Comparison of ENCODE assay signal across 27 mouse cellular contexts in the genomic region with DNA sequence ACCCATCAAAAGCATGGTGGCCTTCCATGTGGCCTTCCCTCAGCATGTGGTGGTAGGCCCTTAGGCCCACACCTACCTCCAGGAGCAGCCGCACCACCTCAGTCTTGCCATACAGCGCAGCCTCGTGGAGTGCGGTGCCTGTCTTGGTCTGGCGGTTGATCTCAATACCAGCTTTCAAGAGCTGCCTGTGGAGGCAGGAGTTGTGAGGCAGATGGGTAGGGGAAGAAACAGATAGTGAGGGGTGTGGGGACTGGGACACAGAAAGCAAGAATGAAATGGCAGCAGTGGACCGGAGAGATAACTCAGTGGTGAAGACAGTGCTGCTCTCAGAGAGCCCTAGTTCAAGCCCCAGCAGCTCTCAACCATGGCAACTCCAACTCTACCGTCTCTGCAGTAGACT. TPM values are rescaled to one million over a fixed set of nuclear protein-coding genes. Genes with fewer than 3 reads are reported as not detected.
DNase-seq lines count a peak whose midpoint lies in the region; ATAC-seq lines count a peak whose summit lies in the region.
"Had no signal": no experiment of that assay in that cellular context is flagged by ENCODE, and none has a peak within 500 bp of the region (broad histone marks: within the 10 kb centered on the region; RNA-seq: fewer than 3 reads in every experiment).

No protein-coding gene starts in this region.

- WGBS in liver, embryonic 11.5 days: 50% methylated on average over 7 of the region's 7 CpGs

- peak overlapping the region; percentile 60 for H3K4me2 ChIP-seq in liver, embryonic 11.5 days
- H3K4me2 ChIP-seq: embryonic facial prominence, embryonic 12.5 days; heart, embryonic 12.5 days; midbrain, embryonic 13.5 days; neural tube, embryonic 12.5 days had no signal

- peak; percentile 80 for DNase-seq in c-Kit-positive CD71-positive TER-119-positive erythroid progenitor cells, embryonic 14.5 days (ENCODE audit: low spot score)
- no peak for DNase-seq in liver, embryonic 11.5 days (ENCODE audit: low spot score)
- no peak for DNase-seq in adrenal gland, postnatal 10 days
- DNase-seq in urinary bladder, postnatal 10 days (ENCODE audit: low spot score): no peak
- DNase-seq in layer of hippocampus, adult 9-11 months: no peak
- DNase-seq: adrenal gland, postnatal 14 days; cerebellum, adult 8-10 months; heart, postnatal 14 days; kidney, adult 11 months; left cerebral cortex, postnatal 4 days; lung, adult 2 months; lung, postnatal 36 days; thymus, adult 18-20 months; thymus, postnatal 4 days had no signal

- peak overlapping the region; percentile 42 for H3K4me3 ChIP-seq in megakaryocyte, embryonic 14.5 days (replicated peaks)
- peak overlapping the region; percentile 41 for H3K4me3 ChIP-seq in liver, embryonic 11.5 days (ENCODE audit: low read depth, low read length)
- H3K4me3 ChIP-seq: embryonic facial prominence, embryonic 12.5 days; heart, embryonic 12.5 days; layer of hippocampus, adult 2 months; left cerebral cortex, adult 2 months; midbrain, embryonic 13.5 days; neural tube, embryonic 12.5 days had no signal

- peaks cover 43% of the 10 kb centered on the region for H3K36me3 ChIP-seq in megakaryocyte, embryonic 14.5 days (replicated peaks; ENCODE audit: low read length)
- H3K36me3 ChIP-seq in liver, embryonic 11.5 days (ENCODE audit: control insufficient read depth, insufficient read depth, low read length): peaks cover 56% of the 10 kb centered on the region

- H3K4me1 ChIP-seq in megakaryocyte, embryonic 14.5 days: peaks cover 31% of the 10 kb centered on the region
- H3K4me1 ChIP-seq in liver, embryonic 11.5 days (replicated peaks; ENCODE audit: control insufficient read depth, insufficient read depth, low read length): peaks cover 47% of the 10 kb centered on the region

- H3K27ac ChIP-seq in liver, embryonic 11.5 days (ENCODE audit: low read depth, low read length): peak overlapping the region; percentile 93
- H3K27ac ChIP-seq: embryonic facial prominence, embryonic 12.5 days; kidney, postnatal 0 days; layer of hippocampus, adult 2 months; left cerebral cortex, adult 2 months; midbrain, embryonic 13.5 days; neural tube, embryonic 12.5 days had no signal

- peak overlapping the region; percentile 61 for H3K9ac ChIP-seq in liver, embryonic 11.5 days (ENCODE audit: low read depth, low read length)
- H3K9ac ChIP-seq: embryonic facial prominence, embryonic 12.5 days; heart, embryonic 12.5 days; midbrain, embryonic 13.5 days; neural tube, embryonic 12.5 days had no signal

- H3K27me3 ChIP-seq in megakaryocyte, embryonic 14.5 days (replicated peaks): peaks cover 22% of the 10 kb centered on the region
- H3K27me3 ChIP-seq in liver, embryonic 11.5 days (replicated peaks; ENCODE audit: control insufficient read depth, insufficient read depth, low read length): no peaks in the 10 kb centered on the region
- H3K27me3 ChIP-seq: embryonic facial prominence, embryonic 12.5 days; heart, embryonic 12.5 days; midbrain, embryonic 13.5 days; neural tube, embryonic 12.5 days had no signal

- no peak for ATAC-seq in megakaryocyte, adult 5-6 weeks (ENCODE audit: poor library complexity, severe bottlenecking)
- ATAC-seq in liver, embryonic 11.5 days (replicated peaks; ENCODE audit: low FRiP score): peak; percentile 93
- peak; percentile 92 for ATAC-seq in megakaryocyte progenitor cell, adult 5-6 weeks (replicated peaks; ENCODE audit: poor library complexity)
- ATAC-seq: hindbrain, embryonic 16.5 days; midbrain, embryonic 13.5 days had no signal

- H3K9me3 ChIP-seq in megakaryocyte, embryonic 14.5 days: no peaks in the 10 kb centered on the region
- H3K9me3 ChIP-seq in liver, embryonic 11.5 days (ENCODE audit: control insufficient read depth, low read length): no peaks in the 10 kb centered on the region
- H3K9me3 ChIP-seq: embryonic facial prominence, embryonic 12.5 days; heart, embryonic 12.5 days; midbrain, embryonic 13.5 days; neural tube, embryonic 12.5 days had no signal

RNA-seq across cellular contexts. Expression of a gene that starts 8.4 kb away (rescaled TPM):
- 3.0 and 5.3 TPM in 2 replicates for polyA plus RNA-seq in megakaryocyte, embryonic 14.5 days (2012; ENCODE audit: insufficient read depth, low replicate concordance)
- total RNA-seq in megakaryocyte, adult 5-6 weeks (2015): 1.6 and 2.5 TPM in 2 replicates
- total RNA-seq in megakaryocyte, adult 5-6 weeks (2017): 1.7 and 3.0 TPM in 2 replicates
- 13.5 and 14.0 TPM in 2 replicates for polyA plus RNA-seq in liver, embryonic 11.5 days (2014; fragmentation: Nextera tagmentation; extraction: Ambion mirVana)
- total RNA-seq in megakaryocyte progenitor cell, adult 5-6 weeks (2015): 2.7 and 4.3 TPM in 2 replicates
- total RNA-seq in megakaryocyte progenitor cell, adult 5-6 weeks (2017): 1.5 and 3.5 TPM in 2 replicates
- 10 to 100 TPM; 43.3 to 47.0 TPM for total RNA-seq in adrenal gland, postnatal 10 days (2021)

RNA-seq across cellular contexts. Expression of a gene that starts 9.5 kb away (rescaled TPM):
- polyA plus RNA-seq in megakaryocyte, embryonic 14.5 days (2012; ENCODE audit: insufficient read depth, low replicate concordance): 21.0 and 35.3 TPM in 2 replicates
- 2.6 and 5.4 TPM in 2 replicates for total RNA-seq in megakaryocyte, adult 5-6 weeks (2015)
- total RNA-seq in megakaryocyte, adult 5-6 weeks (2017): 7.0 and 16.3 TPM in 2 replicates
- polyA plus RNA-seq in liver, embryonic 11.5 days (2014; fragmentation: Nextera tagmentation; extraction: Ambion mirVana): 36.1 and 36.4 TPM in 2 replicates
- 4.0 and 9.0 TPM in 2 replicates for total RNA-seq in megakaryocyte progenitor cell, adult 5-6 weeks (2015)
- total RNA-seq in megakaryocyte progenitor cell, adult 5-6 weeks (2017): 10.9 and 15.0 TPM in 2 replicates
- total RNA-seq in adrenal gland, postnatal 10 days (2021): 10 to 100 TPM; 13.8 to 19.4 TPM

RNA-seq across cellular contexts. Expression of a gene that starts 18.8 kb away (rescaled TPM):
- polyA plus RNA-seq in megakaryocyte, embryonic 14.5 days (2012; ENCODE audit: insufficient read depth, low replicate concordance): 6.1 and 12.4 TPM in 2 replicates
- 3.4 and 5.0 TPM in 2 replicates for total RNA-seq in megakaryocyte, adult 5-6 weeks (2015)
- total RNA-seq in megakaryocyte, adult 5-6 weeks (2017): 5.2 and 6.0 TPM in 2 replicates
- polyA plus RNA-seq in liver, embryonic 11.5 days (2014; fragmentation: Nextera tagmentation; extraction: Ambion mirVana): 15.6 and 18.7 TPM in 2 replicates
- total RNA-seq in megakaryocyte progenitor cell, adult 5-6 weeks (2015): 3.3 and 4.1 TPM in 2 replicates
- 3.0 and 4.8 TPM in 2 replicates for total RNA-seq in megakaryocyte progenitor cell, adult 5-6 weeks (2017)
- 10 to 100 TPM; 12.7 to 14.0 TPM for total RNA-seq in adrenal gland, postnatal 10 days (2021)

RNA-seq across cellular contexts. Expression of a gene that starts 39.8 kb away (rescaled TPM):
- 22.7 and 34.8 TPM in 2 replicates for polyA plus RNA-seq in megakaryocyte, embryonic 14.5 days (2012; ENCODE audit: insufficient read depth, low replicate concordance)
- total RNA-seq in megakaryocyte, adult 5-6 weeks (2015): 16.1 and 17.1 TPM in 2 replicates
- 15.9 and 18.8 TPM in 2 replicates for total RNA-seq in megakaryocyte, adult 5-6 weeks (2017)
- polyA plus RNA-seq in liver, embryonic 11.5 days (2014; fragmentation: Nextera tagmentation; extraction: Ambion mirVana): 14.1 and 14.4 TPM in 2 replicates
- total RNA-seq in megakaryocyte progenitor cell, adult 5-6 weeks (2015): 18.3 and 19.0 TPM in 2 replicates
- 22.9 and 24.9 TPM in 2 replicates for total RNA-seq in megakaryocyte progenitor cell, adult 5-6 weeks (2017)
- 10 to 100 TPM; 62.0 to 79.6 TPM for total RNA-seq in adrenal gland, postnatal 10 days (2021)

RNA-seq across cellular contexts. Expression of a gene that starts 53.2 kb away (rescaled TPM):
- 0.48 TPM in 1 of 2 replicates, not detected in the other for polyA plus RNA-seq in megakaryocyte, embryonic 14.5 days (2012; ENCODE audit: insufficient read depth, low replicate concordance)
- 0.51 TPM in 1 of 2 replicates, not detected in the other for total RNA-seq in megakaryocyte, adult 5-6 weeks (2015)
- total RNA-seq in megakaryocyte, adult 5-6 weeks (2017): 0.04 and 0.33 TPM in 2 replicates
- polyA plus RNA-seq in liver, embryonic 11.5 days (2014; fragmentation: Nextera tagmentation; extraction: Ambion mirVana): 0.56 and 0.89 TPM in 2 replicates
- total RNA-seq in megakaryocyte progenitor cell, adult 5-6 weeks (2015): 2.6 and 5.5 TPM in 2 replicates
- total RNA-seq in megakaryocyte progenitor cell, adult 5-6 weeks (2017): 1.6 and 5.1 TPM in 2 replicates
- total RNA-seq in adrenal gland, postnatal 10 days (2021): 1 to 10 TPM in 1 of 2 experiments, under 1 TPM in 1; 0.91 to 1.2 TPM
- total RNA-seq: gastrocnemius, adult 18-20 months had no signal
- polyA plus RNA-seq: C2C12 had no signal

Comparison
In these comparisons a context has a peak if more than half of its experiments do, and no peak if none do; other contexts are left out.
1. RNA of a gene that starts 8.4 kb away (total RNA-seq): 43.3 to 47.0 TPM in adrenal gland, postnatal 10 days; 1.5 to 4.3 TPM in megakaryocyte progenitor cell, adult 5-6 weeks and 1.6 to 3.0 TPM in megakaryocyte, adult 5-6 weeks; every median in the first group is over 4 times any median in the second.